Mouse (Mus musculus): ENCODE measurements around the gene Pdzk1ip1. TPM values are rescaled to one million over a fixed set of nuclear protein-coding genes. Genes with fewer than 3 reads are reported as not detected.

Gene Pdzk1ip1
- polyA plus RNA-seq, 1 experiment from 2014 or later, result 13.1 TPM

Other genes starting within 250 kb of the Pdzk1ip1 start
- gene Foxd2, start 179.8 kb upstream of the Pdzk1ip1 start, polyA plus RNA-seq (2016; fragmentation: Nextera tagmentation; extraction: Ambion mirVana), result 2.2 and 2.8 TPM in 2 replicates
- gene Foxe3, start 162.7 kb upstream of the Pdzk1ip1 start, polyA plus RNA-seq (2016; fragmentation: Nextera tagmentation; extraction: Ambion mirVana), result not detected in 2 replicates
- 137 and 161 TPM in 2 replicates for gene Cmpk1, start 101.5 kb upstream of the Pdzk1ip1 start, polyA plus RNA-seq (2016; fragmentation: Nextera tagmentation; extraction: Ambion mirVana)
- 12.3 and 12.8 TPM in 2 replicates for gene Stil, start 88.5 kb upstream of the Pdzk1ip1 start, polyA plus RNA-seq (2016; fragmentation: Nextera tagmentation; extraction: Ambion mirVana)
- 6.0 and 7.0 TPM in 2 replicates for gene Tal1, start 32.3 kb upstream of the Pdzk1ip1 start, polyA plus RNA-seq (2016; fragmentation: Nextera tagmentation; extraction: Ambion mirVana)
- 1.9 and 2.0 TPM in 2 replicates for gene Cyp4x1, start 45.6 kb downstream of the Pdzk1ip1 start, polyA plus RNA-seq (2016; fragmentation: Nextera tagmentation; extraction: Ambion mirVana)
- not detected in 2 replicates for gene Cyp4a29, start 153.4 kb downstream of the Pdzk1ip1 start, polyA plus RNA-seq (2016; fragmentation: Nextera tagmentation; extraction: Ambion mirVana)
- gene Cyp4a12a, start 210.3 kb downstream of the Pdzk1ip1 start, polyA plus RNA-seq (2016; fragmentation: Nextera tagmentation; extraction: Ambion mirVana), result not detected in 2 replicates